Mouse (Mus musculus) cerebellum, adult 9-11 months (tissue): Measurements from ENCODE around the gene Espnl.

Experiments used
- DNase-seq: peaks from one replicate; pipeline ENCODE4 v3.0.0; 2022

Espnl gene

DNA sequence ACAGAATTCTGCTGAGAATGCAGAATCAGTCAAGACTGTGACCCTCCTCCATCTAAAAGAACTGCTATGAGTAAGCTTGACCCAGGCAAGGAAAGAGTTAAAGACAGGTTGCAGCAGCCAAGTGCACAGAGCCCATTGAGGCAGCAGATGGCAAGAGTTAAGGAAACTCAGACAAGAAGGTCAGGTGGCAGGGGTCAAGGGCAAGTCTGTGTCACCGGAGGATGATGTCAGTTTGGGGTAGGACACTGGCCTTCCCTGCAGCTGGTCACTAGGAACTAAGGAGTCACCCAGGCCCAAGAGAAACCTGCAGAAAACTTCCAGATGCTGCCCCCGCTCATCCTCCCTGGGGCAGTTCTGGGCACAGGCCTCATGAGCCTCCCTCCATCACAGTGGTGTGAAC lies 2.8 kb downstream of the Espnl start:
- no peak for DNase-seq

DNA sequence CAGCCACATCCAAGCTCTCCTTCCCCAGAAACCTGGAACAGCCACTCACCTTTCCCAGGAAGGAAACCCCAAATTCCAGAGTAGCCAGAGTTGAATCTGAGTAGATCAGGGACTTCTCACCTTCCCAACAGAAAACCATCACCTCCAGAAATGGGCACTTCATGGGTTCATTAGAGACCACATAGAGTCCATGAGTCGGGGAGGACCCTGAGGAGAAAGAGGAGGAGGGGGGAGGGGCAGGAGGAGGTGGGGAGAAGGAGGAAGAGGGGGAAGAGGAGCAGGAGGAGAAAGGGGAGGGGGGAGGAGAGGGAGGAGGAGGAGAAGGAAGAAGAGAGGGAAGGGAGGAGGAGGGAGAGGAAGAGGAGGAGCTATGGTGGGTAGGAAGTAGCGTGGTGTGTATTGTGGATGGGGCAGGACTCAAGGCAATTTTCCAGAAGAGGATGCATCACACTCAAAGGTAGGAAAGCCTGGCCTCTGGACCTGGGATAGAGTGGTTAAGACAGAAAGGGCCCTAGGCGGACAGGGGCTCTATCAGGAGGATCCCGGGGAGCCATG lies 3.7 kb downstream of the Espnl start:
- DNase-seq, result no peak

DNA sequence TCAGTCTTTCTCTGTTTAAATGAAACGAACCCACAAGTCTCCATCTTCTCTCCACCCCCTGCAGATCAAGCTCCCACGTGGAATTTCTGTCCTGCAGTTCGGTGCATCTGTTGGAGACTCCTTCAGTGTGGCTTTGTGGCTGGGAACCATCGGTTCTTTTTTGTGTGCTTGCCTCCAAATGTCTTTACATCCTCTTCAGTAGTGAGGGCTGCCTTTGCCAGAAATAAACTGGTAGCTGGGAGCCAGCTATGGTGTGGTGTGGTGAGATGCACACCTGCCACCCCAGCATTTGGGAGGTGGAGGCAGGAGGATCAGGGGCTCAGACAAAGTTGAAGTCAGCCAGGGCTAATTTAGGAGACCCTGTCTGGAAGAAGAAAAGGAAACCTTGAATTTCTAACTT lies 10.2 kb downstream of the Espnl start:
- no peak for DNase-seq

DNA sequence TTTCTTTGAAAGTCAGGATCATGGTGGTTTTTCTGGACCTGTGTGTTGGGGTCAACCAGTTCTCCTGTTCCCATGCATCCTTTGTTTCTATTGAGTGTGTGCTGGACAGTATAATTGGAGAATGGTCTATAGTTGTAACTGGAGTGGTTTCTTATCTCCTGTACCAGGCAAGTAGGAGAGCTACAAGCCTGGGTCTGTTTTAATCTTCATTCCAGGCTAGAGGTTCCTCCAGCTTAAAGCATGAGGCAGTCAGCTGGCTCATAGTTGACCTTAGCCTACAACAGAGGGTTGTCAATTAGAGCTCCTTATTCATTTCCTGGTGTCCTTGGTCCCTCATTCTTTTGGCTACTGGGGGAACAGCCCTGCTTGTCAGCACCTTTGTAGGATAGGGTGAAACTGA lies 11.7 kb downstream of the Espnl start:
- DNase-seq, result no peak

- DNase-seq, result no peak
Observed at GRCm38 (mm10) chr1:91337355-91337754, 15.5 kb downstream of the Espnl start.

DNA sequence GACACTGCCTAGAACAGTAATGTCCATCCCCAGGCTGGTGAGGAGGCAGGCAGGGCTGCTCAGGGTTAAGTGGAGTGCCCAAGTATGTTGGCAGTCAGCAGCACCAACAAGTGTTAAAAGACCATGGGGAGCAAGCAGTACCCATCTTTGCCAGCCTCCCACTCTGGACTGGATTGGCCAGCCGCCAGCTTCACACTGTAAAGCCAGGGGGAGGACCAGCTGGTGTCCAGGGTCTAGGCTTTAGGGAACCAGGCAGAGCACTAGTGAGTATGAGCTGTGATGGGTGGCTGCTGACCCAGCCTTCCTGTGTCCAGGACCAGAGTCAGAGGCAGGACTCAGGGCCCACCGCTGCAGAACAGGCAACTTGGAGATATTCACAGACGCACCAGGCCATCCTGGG lies 22.1 kb downstream of the Espnl start:
- no peak for DNase-seq

DNA sequence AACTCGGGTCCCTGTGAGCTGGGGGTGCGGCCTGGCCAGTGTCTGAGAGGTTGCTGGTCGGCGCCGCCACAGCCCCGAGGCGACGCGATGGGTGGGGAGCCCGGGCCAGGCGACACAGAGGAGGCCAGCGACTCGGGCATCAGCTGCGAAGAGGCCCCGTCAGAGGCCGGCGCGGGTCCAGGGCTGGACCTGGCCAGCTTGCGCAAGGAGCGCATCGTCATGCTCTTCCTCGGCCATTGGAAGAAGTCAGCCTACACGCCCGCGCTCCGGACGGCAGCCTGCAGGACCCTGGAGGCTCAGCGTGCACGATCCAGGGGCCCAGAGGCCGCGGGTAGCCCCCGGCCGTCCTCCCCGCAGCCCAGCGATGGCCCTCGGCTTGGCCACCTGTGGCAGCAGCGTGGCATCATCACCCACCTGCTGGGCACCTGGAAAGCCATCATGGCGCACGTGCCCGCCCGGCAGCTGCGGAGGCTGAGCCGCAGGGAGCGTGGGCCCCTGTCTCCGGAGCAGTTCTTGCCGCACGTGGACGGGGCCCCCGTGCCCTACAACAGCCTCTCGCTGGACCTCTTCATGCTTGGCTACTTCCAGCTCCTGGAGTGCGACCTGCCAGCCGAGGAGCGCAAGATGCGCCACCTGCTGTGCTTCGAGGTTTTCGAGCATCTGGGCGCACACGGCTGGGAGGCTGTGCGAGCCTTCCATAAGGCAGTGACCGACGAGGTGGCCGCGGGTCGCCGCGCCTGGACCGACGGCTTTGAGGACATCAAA lies 23.2 kb downstream of the Espnl start:
- DNase-seq, result no peak

- DNase-seq, result peak; percentile 52
Observed at GRCm38 (mm10) chr1:91346892-91347291, 25.0 kb downstream of the Espnl start.

DNA sequence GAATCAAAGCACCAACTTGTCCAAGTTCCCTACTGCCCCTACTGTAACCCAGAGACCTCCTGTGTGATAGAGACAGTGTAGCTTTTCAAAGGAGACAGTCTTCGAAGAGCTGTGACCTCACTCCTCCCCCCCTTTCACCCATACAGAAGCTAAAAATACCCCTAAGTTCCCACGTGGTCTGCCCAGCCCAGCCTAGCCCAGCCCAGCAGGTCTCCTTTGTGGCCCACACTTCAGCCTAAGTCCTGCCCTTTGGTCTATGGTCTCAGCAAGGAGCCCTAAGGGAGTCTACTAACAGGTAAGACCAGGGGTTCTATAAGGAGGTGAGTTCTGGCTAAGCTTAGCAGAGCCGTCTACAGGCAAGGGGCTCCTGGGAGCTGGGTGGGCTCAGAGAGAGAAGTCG lies 29.0 kb downstream of the Espnl start, which contains the start of gene Klhl30:
Gene Klhl30 (plus strand): TSS at position 176 of the 400 bp plus-strand sequence.
- DNase-seq, result no peak

GRCm38 (mm10) chr1:91351249-91351648 lies 29.4 kb downstream of the Espnl start:
- no peak for DNase-seq

- no peak for DNase-seq
Observed at GRCm38 (mm10) chr1:91352277-91352676, 30.4 kb downstream of the Espnl start.

DNA sequence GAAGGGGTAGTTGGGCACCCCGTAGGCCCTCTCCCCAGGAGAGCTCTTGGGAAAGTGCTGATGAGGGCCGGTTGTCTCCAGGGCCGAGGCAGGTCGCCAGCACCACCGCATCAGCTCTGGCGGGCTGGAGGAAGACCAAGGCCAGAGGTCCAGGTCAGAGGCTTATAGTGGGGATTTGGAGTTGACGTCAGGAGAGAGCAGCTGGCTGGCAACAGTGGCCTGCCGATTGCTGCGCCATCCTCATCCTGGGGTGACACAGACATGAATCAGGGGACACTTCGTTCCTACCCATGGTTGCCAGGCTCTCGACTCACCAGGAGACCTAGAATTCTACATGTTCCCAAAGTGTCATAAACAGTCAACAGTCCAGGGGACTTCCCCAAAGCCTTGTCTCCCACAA lies 34.2 kb downstream of the Espnl start:
- DNase-seq, result no peak

GRCm38 (mm10) chr1:91362113-91362512 lies 40.2 kb downstream of the Espnl start:
- no peak for DNase-seq

DNA sequence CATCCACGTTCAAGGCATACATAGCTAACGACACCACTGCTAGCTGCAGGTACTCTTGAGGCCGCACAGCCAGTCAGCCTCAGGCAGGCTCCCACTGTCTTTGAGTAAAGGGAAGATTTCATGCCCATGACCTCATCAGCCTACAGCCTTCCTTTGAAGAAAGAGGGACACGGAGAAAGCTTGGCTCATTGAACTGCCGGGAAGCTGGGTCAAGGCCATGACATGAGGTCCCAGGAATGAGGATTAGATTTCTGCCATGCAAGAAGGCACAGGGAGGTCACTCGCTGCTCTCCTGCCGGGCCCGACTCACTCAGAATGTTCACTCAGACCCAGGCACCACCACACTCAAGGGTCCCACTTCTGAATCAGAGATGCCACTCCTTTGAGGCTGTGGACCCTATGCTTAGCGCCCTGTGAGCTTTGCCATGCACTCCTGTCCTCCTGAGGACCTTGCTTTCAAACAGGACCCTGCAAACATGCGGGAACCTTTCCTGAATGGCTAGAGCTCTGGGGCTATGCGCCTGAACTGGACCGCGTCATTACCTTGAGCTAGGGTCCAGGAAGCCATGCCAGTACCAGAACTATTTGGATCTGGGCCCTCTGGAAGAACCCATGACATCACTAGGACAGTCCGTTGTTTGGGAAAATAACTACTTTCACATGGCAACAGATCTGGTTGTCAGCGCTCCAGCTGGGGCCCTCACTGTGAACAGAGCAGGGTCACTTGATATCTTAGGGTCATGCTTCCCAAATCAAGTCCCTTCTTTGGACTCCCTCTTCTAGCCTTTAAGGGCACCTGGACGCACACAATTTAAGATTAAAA lies 43.2 kb downstream of the Espnl start:
- no peak for DNase-seq

DNA sequence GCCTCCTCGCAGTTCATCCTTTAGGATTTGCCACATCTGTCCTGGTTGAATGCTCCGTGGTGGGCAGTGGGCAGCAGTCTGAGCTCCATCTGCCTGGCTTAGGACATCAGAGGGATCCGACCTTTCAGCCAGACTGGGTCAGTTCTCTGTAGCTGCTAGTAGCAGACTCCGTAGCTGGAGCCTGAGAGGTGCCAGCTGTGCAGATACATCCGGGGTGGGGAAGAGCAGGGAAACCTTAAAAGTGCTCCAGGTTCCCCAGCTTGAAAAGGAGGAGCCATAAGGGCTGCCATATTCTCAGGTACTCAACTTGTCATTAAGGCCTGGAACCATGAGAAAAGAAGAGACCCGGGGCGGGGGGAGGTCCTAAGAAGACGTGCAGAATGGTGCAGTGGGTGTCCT lies 43.9 kb downstream of the Espnl start:
- no peak for DNase-seq

DNA sequence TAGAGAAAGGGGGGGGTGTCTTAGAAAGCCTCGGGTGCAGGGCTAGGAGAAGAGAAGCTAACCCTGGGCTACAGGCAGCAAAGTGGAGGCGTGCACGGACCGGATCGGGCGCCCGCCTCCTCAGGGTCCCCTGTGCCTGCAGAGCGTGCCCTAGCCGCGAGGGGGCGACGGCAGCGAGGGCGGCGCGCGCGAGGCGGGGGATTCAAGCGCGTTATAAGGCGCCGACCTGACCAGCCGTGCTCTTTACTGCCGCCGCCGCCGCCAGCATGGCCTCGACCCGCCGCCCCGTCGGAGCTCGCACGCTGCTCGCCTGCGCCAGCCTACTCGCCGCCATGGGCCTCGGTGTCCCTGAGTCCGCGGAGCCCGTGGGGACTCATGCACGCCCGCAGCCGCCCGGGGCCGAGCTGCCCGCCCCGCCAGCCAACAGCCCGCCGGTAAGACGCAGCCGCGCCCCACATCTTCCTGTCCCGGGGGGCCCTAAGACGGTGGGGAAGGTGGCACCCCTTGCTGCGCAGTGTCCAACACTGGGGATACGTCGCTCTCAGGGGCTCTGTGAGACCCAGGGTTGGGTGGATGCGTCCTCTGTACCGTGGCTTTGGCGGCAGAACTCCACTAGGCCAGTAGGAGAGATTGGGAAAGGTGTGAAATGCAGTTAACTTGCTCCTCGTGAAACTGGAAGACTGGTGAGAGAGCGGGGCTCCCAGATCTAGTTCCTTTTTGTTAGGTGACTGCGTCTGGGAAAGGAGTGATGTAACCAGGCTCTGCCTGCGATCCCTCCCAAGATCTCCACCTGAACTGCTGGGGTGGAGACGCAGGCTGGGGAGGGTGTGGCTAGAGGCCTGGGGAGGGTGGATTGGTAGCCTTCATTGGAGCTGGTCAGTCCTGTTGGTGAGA lies 44.6 kb downstream of the Espnl start, which contains the start of gene Erfe:
Gene Erfe (plus strand): TSS at position 216 of the 894 bp plus-strand sequence.
- no peak for DNase-seq

DNA sequence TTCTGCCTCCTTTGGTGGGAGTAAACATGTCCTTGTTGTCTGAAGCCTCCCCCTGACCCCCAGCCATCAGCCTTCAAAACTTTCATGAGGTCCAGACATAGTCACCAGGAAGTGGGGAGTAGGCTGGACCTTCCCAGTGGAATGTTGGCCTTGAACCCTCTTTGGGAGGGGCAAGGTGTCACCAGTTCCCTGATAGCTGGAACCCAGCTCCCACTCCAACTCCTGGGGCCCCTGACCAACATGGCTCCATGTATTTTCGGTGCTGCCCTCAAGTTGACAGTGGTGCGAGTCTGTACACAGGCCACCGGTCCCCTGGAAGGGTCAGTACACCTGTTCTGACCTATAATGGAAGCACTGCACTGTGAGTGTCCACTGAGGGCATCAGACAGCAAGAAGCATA lies 45.4 kb downstream of the Espnl start:
- DNase-seq, result no peak

GRCm38 (mm10) chr1:91369408-91369807 lies 47.5 kb downstream of the Espnl start:
- DNase-seq, result no peak

GRCm38 (mm10) chr1:91370055-91370454 lies 48.2 kb downstream of the Espnl start:
- no peak for DNase-seq

- DNase-seq, result no peak
Observed at GRCm38 (mm10) chr1:91373414-91373835, 51.5 kb downstream of the Espnl start.

DNA sequence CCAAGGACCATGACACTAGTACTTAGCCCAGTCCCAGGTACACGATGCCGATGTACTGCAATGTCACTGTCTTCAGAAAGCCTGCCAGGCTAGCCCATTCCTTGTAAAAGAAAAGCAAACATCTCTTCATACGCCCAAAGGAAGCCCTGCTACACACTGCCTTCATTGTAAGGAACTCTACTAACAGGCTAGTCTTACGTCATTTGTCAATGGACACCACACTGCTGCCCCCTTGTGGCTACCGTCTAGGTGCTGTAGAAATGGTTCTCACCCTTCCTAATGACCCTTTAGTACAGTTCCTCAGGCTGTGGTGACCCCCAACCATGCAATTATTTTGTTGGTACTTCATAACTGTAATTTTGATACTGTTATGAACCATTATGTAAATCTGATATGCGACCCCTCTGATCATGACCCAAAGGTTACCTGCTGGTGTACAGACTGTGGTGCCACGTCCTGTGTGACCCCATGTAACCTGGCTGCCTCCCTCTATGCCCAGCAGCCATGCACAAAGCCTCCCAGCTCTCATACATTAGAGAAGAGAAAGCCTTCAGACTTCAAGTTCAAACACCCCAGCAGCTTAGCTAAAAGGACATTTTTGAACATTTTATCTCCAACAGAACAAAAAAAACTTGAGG lies 58.7 kb downstream of the Espnl start:
- DNase-seq, result peak; percentile 51

DNA sequence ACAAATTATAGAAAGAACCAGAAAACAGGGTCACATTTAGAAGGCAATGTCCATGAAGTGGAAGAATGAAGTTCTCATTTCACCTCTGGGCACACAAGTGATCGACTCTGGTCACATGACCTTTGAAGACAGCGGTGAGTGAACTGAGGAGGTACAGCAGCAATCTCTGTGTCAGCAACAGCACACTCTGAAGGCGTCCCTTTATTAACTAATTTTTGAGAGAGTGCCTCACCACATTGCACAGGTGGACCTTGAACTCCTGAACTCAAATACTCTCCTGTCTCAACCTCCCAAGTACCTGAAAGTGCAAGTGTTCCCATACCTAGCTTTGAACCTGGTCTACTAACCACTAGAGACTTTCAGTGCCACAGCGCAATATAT lies 59.2 kb downstream of the Espnl start:
- no peak for DNase-seq
